14 mouse cellular contexts compared by ENCODE assay signal in the genomic region with DNA sequence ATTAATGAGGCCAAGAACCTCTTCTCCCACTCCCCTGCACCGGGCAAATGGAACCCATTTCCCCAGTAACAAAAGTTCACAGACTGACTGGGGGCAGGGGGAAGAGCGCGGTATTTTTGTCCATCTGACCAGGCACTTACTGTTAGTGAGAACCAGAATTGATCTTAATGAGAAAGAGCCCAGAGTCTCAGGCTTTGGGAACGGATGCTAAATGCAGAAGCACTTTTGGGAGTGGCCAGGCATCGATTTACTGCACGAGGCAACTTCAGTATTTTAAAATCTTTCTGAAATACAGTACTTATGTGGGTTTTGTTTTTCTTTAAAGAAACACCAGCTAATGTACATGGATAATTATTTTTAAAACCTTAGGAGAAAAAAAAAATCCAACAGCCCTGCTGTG.
"Had no signal": no experiment of that assay in that cellular context is flagged by ENCODE, and none has a peak within 500 bp of the region (broad histone marks: within the 10 kb centered on the region; RNA-seq: fewer than 3 reads in every experiment).

No protein-coding gene starts in this region.

- H3K9ac ChIP-seq: lung, embryonic 14.5 days; midbrain, embryonic 13.5 days; neural tube, embryonic 12.5 days; stomach, embryonic 15.5 days had no signal

- H3K36me3 ChIP-seq: midbrain, embryonic 10.5 days; midbrain, embryonic 13.5 days; neural tube, embryonic 12.5 days; stomach, embryonic 15.5 days had no signal

- DNase-seq: lung, adult 18-20 months; lung, embryonic 14.5 days; lung, postnatal 10 days; lung, postnatal 4 days; right cerebral cortex, postnatal 14 days; thymus, adult 2 months; thymus, postnatal 25 days; thymus, postnatal 4 days had no signal

- H3K27ac ChIP-seq: midbrain, embryonic 10.5 days; midbrain, embryonic 13.5 days; neural tube, embryonic 12.5 days; stomach, embryonic 15.5 days; stomach, postnatal 0 days had no signal

- H3K4me1 ChIP-seq: neural tube, embryonic 12.5 days; stomach, embryonic 15.5 days had no signal

- H3K9me3 ChIP-seq: midbrain, embryonic 10.5 days; midbrain, embryonic 13.5 days; neural tube, embryonic 12.5 days; stomach, embryonic 15.5 days had no signal

- ATAC-seq: midbrain, embryonic 13.5 days; midbrain, embryonic 16.5 days had no signal

- H3K4me3 ChIP-seq: midbrain, embryonic 10.5 days; midbrain, embryonic 13.5 days; neural tube, embryonic 12.5 days; stomach, embryonic 15.5 days had no signal

- H3K4me2 ChIP-seq: lung, embryonic 14.5 days; midbrain, embryonic 13.5 days; neural tube, embryonic 12.5 days; stomach, embryonic 15.5 days had no signal

- H3K27me3 ChIP-seq: midbrain, embryonic 13.5 days; neural tube, embryonic 12.5 days; stomach, embryonic 15.5 days had no signal
